Mouse (Mus musculus) bone marrow, adult 2 months (tissue): ENCODE measurements at regions not wholly inside any gene's neighbourhood (a gene's known extent, or its start where the extent isn't known, plus 50 kb on each side); places are given as distances from the start of the nearest gene placed in this dataset.

Experiments used
- CTCF ChIP-seq: fragments of 200-500 bp; IDR thresholded peaks from 2 replicates; pipeline ENCODE4 v1.5.1; 2011; ENCODE audit warnings: low read length, control low read depth; ENCODE audit not compliant: control insufficient read depth, insufficient read depth
- POLR2A ChIP-seq: fragments of 200-500 bp; IDR thresholded peaks from 2 replicates; pipeline ENCODE4 v1.6.1; 2011; ENCODE audit warnings: low read depth, mild to moderate bottlenecking, control low read depth, low read length, borderline replicate concordance; ENCODE audit not compliant: control insufficient read depth

DNA sequence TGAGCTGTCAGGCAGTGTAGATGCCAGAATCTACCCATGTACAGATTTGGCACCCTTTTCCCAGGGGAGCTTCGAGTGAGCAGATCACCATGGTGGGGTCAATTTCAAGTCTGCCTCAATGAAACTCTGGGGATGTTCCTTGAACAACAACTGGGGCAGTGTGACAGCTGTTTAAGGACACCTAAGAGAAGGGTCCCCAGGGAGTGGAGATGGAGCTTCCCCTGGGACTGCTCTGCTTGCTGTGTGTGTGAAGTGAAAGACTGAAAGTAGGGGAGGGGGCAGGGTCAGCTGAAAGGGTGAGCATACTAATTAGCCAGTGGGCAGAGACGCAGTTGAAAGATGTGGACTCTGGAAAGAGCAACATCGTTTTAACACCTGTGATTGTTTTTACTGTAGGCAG, 54.5 kb upstream of the Tarbp1 start:
- no peak for TF ChIP-seq CTCF
- no peak for TF ChIP-seq POLR2A
